Mouse (Mus musculus): ENCODE data around the gene Sectm1b.
A peak's percentile ranks its signal among the peaks of the same experiment; 100 is the strongest.
"Not testable (repeated sequence)": the region's sequence is repeated elsewhere in the genome, so short reads cannot be mapped to it uniquely, and the experiment has no call there.

Sectm1b gene

GRCm38 (mm10) chr11:121075655-121076054, 12.3 kb upstream of the Sectm1b start:
- no peak for DNase-seq (ENCODE audit: extremely low spot score, low read depth, low spot score)

DNA sequence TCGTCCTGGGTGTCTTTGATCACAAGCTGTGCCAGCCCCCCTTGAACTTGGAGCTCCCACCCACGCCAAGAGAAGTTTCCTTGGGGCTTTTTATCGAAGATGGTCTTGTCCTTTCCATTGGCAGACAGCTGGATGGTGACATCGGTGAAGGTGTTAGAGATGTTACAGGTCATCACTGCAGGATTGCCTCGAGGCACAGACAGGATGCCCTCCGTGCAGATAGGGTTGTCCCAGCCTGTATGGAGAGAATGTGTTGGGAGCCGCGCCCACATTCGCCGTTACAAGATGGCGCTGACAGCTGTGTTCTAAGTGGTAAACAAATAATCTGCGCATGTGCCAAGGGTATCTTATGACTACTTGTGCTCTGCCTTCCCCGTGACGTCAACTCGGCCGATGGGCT, 6.3 kb upstream of the Sectm1b start:
- not testable (repeated sequence) for DNase-seq (ENCODE audit: extremely low spot score, low read depth, low spot score)

DNA sequence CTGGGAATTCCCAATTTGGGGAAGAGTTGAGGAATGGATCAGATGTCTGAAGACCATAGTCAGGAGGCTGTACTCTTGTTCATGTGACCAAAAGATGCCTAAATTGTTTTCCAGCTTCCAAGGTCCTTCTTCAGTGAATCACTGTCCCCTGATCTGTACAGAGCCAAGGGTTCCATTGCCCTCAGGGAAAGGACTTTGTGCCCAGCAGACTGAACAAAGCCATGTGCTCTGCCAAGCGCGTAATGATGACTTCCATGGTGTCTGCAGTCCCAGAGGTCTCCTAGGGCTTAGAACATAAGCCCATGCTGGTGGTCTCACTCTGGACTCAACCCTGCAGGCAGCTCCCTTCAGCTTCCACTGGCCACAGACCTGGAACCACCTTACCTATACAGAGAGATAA, 4.5 kb upstream of the Sectm1b start:
- no peak for DNase-seq (ENCODE audit: extremely low spot score, low read depth, low spot score)

DNA sequence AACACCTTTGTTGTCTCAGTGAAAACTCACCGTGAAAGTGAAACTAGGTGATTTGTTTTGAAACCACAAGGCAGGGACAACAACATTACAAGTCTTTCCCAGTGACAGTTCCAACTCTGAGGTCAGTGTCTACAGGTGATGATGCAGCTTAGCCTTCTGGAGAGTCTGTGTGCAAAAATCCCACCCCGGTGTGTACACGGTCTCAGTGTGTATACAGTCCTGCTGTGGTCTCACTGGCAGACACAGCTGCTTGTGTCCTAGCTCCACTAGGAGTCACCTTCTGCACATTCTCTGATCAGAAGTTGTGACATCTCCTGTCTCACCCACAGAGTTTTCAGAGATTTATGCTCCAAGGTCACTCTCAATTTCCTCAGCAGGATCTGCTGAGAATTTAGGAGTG, 828 bp upstream of the Sectm1b start:
- DNase-seq (ENCODE audit: extremely low spot score, low read depth, low spot score) = no peak

DNA sequence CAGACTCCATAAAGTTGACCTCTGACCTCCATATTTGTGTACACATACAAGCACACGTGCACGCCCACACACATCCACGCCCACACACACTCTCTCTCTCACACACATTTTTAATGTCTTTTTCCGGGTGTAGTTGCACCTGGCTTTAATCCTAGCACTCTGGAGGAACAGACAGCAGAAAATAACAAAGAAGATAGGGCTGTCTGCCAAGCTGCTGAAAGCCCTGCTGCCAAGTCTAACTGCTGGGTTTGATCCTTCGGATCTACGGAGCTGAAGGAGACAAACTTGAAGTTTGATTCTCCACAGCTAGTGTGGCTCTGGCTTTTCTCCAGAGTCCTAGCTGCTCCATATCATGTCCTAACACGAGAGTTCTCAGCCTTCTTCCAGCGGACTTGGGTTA, 1.8 kb downstream of the Sectm1b start:
- DNase-seq (ENCODE audit: extremely low spot score, low read depth, low spot score) = no peak

DNA sequence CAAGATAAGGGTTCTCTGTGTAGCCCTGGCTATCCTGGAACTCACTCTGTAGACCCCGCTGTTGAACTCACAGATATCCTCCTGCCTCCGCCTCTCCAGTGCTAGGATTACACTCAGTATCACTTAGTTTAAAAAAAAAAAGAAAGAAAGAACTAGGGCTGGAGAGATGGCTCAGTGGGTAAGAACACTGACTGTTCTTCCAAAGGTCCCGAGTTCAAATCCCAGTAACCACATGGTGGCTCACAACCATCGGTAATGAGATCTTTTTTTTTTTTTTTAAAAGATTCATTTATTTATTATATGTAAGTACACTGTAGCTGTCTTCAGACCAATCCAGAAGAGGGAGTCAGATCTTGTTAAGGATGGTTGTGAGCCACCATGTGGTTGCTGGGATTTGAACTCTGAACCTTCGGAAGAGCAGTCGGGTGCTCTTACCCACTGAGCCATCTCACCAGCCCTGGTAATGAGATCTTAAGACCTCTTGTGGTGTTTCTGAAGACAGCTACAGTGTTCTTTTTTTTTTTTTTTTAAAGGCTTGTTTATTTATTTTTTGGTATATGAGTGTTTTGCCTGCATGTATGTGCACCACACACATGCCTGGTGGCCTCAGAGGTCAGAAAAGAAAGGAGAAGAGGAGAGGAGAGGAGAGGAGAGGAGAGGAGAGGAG, 2.8 kb downstream of the Sectm1b start:
- not testable (repeated sequence) for DNase-seq (ENCODE audit: extremely low spot score, low read depth, low spot score)

- DNase-seq (ENCODE audit: extremely low spot score, low read depth, low spot score) = no peak
Observed at GRCm38 (mm10) chr11:121059471-121059870, 3.9 kb downstream of the Sectm1b start.

DNA sequence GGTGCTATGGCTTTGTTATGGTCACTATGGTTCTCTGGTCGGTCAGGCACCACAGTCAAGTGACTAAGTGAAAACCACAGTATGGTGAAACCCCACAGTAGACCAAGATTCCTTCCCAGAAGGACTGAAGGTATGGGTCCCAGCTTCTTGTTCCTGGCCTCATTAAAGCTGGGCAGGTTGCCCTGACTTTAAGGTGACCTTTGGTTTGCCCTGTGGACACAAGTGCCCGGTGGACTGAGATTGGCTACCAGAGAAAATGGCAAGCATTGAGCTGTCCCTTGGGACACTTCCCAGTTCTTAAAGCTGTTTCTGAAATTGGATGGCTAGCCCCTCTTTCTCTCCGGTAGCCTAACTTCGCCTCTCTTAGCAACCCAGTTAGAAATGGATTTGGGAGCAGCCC, 4.4 kb downstream of the Sectm1b start:
- no peak for DNase-seq (ENCODE audit: extremely low spot score, low read depth, low spot score)

DNA sequence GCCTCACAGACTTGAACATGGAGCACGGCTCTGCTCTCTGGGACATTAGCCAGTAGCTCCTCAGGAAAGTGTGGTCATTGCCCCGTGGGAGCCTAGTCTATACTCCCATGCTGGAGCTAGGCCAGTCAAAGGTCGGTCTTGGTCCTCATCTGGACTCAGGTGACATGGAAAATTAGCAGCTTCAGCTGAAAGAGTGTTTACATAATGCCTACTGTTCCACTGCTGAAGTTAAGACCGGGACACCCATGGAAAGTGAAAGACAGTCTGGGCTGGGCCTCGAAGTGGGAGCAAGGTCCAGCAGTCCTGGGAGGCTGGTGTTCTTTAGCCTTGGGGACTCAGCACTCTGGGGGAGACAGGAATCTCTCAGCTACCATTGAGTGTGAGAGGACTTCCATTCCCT, 5.2 kb downstream of the Sectm1b start:
- no peak for DNase-seq (ENCODE audit: extremely low spot score, low read depth, low spot score)

GRCm38 (mm10) chr11:121056536-121057236, 6.7 kb downstream of the Sectm1b start:
- DNase-seq (ENCODE audit: extremely low spot score, low read depth, low spot score) = no peak

GRCm38 (mm10) chr11:121053536-121053935, 9.8 kb downstream of the Sectm1b start:
- peak; percentile 86 for DNase-seq (ENCODE audit: extremely low spot score, low read depth, low spot score)

GRCm38 (mm10) chr11:121052387-121052786, 11.0 kb downstream of the Sectm1b start:
- DNase-seq (ENCODE audit: extremely low spot score, low read depth, low spot score) = no peak

GRCm38 (mm10) chr11:121051793-121052192, 11.6 kb downstream of the Sectm1b start:
- DNase-seq (ENCODE audit: extremely low spot score, low read depth, low spot score) = no peak

DNA sequence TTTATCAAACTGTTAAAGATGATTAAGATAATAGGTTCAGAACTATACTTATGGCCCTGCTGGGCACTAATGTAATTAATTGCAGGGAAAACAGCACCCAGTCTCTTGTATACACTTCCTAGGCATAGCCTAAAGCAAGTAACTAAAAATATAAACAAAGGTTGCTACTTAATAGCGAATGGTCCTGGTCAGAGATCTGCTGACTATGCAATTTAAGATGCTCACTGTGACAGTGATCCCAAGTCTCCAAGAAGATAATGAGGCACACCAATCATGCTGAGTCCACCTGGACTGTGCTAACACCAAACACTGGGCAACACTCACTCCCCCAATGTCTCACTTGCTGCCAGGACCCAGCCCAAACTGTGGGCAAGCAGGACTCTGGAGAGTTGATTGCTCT, 13.5 kb downstream of the Sectm1b start:
- no peak for DNase-seq (ENCODE audit: extremely low spot score, low read depth, low spot score)

DNA sequence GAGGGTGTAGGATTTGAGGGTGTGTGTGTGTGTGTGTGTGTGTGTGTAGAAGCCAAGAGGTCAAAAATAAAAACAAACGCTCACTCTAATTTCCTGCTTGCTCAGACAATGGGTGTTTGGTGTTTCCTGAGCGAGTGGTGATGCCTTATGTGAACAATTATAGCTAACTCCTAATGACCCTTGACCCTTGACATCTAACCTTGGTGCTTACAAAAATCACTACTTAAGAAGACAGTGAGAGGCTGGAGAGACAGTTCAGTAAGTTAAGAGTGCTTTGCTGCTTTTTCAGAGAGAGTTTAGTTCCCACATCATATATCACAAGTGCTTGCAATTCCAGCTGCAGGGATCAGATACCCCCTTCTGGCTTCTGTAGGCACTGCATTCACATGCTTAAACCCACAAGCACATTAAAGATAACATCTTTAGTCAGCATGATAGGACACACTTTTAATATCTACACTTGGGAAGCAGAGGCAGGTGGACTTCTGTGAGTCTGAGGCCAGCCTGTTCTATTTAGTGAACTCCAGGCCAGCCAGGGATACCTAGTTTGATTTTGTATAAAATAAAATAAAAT, 15.5 kb downstream of the Sectm1b start:
- DNase-seq (ENCODE audit: extremely low spot score, low read depth, low spot score) = peak; percentile 12

DNA sequence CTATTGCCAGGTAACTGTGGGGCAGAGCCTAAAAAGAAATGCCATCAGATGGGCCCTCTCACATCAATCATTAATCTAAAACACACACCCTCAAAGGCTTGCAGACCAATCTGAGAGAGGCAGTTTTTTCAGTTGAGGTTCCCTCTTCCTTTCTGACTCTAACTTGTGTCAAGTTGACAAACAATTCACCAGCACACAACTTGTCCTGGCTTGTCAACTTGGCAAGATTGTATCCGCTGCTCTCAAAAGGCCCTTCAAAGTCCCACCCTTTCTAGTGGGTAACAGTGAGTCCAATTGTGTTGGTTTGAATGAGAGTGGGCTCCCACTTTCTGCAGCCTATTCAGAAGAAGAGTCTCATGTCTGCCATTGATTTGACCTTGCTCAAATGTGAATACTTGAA, 18.1 kb downstream of the Sectm1b start:
- DNase-seq (ENCODE audit: extremely low spot score, low read depth, low spot score) = no peak

- DNase-seq (ENCODE audit: extremely low spot score, low read depth, low spot score) = not testable (repeated sequence)
Observed at GRCm38 (mm10) chr11:121043025-121043424, 20.3 kb downstream of the Sectm1b start.

DNA sequence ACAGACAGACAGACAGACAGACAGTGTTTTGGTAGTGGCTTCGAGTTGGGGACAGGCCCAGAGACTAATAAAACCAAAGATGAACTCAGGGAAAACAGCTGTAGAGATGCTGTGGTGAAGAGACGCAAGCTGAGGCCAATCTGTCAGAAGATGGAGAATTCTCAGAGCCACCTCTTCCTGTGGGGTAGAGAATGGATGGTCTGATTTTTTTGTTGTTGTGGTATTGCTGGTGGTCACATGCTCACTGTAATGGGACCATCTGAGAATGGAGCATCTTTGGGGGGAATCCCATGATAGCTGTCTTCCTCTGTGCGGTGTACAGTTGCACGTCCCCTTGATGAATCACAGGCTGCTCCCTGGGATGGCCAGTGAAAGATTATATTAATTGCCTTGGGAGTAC, 20.9 kb downstream of the Sectm1b start:
- DNase-seq (ENCODE audit: extremely low spot score, low read depth, low spot score) = no peak

DNA sequence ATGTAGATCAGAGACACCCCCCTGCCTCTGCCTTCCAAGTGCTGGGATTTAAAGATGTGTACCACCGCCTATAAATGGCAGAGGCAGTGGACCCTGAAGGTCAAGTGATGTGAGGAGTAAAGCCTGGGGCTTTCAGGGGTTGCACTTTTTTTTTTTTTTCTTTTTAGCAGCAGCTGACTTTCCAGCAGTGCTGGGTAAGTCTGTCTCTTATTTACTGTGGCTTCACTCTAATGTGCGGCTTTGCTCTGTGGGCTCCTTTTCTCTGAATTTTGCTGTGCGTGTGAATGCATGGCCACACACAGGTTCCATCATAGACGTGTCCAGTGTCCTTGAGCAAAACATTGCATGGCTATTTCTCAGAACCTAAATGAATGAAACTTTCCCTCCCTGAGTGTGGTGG, 21.7 kb downstream of the Sectm1b start:
- no peak for DNase-seq (ENCODE audit: extremely low spot score, low read depth, low spot score)

DNA sequence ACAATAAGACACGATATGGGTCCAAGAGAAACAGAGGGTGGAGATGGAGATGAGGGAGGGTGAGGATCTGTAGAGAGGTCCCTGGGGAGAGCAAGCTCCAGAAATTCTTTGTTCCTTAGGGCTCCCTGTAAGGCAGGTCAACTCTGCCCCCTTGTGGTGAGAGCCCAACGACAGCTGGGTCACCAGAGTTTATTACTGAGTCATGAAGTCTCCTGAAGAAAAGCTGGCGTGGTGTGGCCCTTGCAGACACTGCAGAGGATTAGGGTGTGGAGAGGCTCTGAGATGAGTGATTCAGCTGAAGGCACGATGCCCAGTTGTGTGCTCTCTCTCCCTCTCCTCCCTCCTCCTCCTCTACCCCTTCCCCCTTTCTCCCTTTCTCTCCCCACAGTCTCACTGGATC, 22.2 kb downstream of the Sectm1b start:
- peak; percentile 77 for DNase-seq (ENCODE audit: extremely low spot score, low read depth, low spot score)

DNA sequence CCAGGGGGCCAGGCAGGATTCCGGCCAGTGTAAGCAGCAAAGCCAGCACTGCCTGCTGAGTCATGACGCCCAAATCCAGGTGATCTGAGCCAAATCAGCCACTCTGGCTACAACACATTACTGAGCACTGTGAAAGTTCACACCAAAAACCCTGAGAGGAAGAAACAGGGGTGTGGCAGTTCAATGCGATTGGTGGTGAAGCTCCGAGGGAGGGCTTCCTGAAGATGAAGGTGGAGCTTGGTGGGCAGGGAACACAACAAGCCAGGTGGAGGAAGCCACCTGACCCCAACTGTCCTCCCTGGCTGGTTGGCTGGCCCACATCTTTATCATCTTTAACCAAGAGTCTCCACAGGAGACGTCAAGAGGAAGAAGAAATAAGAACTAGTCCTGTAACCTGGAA, 24.1 kb downstream of the Sectm1b start, which contains the start of gene Cd7:
Gene Cd7 (minus strand): TSS at position 117 of the 400 bp plus-strand sequence.
- no peak for DNase-seq (ENCODE audit: extremely low spot score, low read depth, low spot score)

All from hindlimb bud, embryonic 11.5 days (tissue).